Mouse (Mus musculus) cerebellum, postnatal 4 days (tissue): ENCODE measurements at regions not wholly inside any gene's neighbourhood (a gene's known extent, or its start where the extent isn't known, plus 50 kb on each side); places are given as distances from the start of the nearest gene placed in this dataset.

Experiments
- DNase-seq, 2 experiments: peaks; one replicate each; pipeline ENCODE4 v3.0.0; 2022; ENCODE audit warnings: low spot score in 2 of 2, mixed read lengths in 1 of 2

DNA sequence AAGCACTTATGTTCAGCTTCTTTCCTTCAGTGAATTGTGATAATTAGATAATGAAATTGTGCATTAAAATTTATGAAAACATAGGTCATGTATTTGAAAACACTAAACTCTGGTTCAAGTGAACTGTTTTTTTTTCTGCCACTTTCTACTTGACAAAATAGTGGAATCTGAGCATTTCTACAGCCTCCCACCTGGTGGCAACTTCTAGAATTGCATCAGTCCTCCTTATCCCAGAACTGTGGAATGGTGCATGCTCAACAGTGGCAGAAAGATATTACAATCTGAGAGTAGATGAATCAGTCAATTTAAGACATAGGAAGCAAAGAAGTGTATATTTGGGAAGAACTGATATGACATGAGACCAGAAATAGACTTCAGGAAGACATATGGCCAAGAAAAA lies 84.1 kb upstream of the Gm28269 start:
- DNase-seq, result peak in 1 of 2 experiments; percentile 10

DNA sequence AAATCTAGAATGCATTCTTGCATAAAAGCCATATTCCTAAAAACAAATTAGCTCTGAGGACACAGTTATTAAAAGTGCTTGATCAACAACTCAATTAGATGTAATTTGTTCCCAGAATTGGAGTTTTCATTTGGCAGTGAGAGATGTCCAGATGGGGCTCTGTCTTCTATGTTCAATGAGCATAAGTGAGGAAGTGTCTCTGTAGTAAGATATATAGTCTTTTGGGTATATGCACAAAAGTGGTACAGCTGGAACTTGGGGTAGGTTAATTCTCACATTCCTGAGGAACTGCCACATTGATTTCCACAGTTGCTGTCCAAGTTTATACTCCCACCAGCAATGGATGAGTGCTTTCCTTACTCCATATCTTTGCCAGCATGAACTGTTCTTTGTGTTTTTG lies 64.3 kb upstream of the Gm28269 start:
- no peak for DNase-seq

DNA sequence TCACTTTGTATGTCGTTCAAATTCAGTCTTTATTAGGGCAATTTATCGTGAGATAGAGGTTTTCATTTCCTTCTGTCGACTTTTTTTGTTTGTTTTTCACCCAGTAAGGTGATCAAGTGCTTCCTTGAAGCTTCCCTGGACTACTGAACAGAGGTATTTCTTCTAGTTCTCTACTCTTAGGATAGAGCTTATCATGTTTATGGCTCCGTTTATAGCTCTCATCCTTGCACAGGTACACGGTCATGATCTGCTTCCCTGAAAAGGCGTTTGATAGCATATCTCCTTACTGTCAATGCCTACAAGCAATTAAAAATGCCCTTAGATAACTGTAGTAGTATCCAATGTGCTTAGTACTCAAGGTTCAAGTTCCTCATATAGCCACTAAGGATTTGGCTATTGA lies 56.9 kb upstream of the Gm28269 start:
- DNase-seq, result no peak
